Mouse (Mus musculus): ENCODE results near the gene Zfp956. TPM values are rescaled to one million over a fixed set of nuclear protein-coding genes. Genes with fewer than 3 reads are reported as not detected.
"Not testable (repeated sequence)": the region's sequence is repeated elsewhere in the genome, so short reads cannot be mapped to it uniquely, and the experiment has no call there.

The Zfp956 gene
- polyA plus RNA-seq, 1 experiment from 2014 or later: 24.6 TPM

GRCm38 (mm10) chr6:47957816-47958215, 4.6 kb downstream of the Zfp956 start:
- H3K9me3 ChIP-seq (ENCODE audit: control insufficient read depth, low read length): no peaks in the 10 kb centered on the region
- H3K36me3 ChIP-seq (ENCODE audit: control insufficient read depth, insufficient read depth): peaks cover 13% of the 10 kb centered on the region; the same call in 1 of the 2 replicates
- H3K4me3 ChIP-seq (replicated peaks; ENCODE audit: low read length): no peak overlapping the region
- H3K27me3 ChIP-seq (replicated peaks; ENCODE audit: control insufficient read depth, insufficient read depth, low read length): no peaks in the 10 kb centered on the region
- H3K4me2 ChIP-seq (ENCODE audit: low read length): no peak overlapping the region
- no peak overlapping the region for H3K9ac ChIP-seq (replicated peaks; ENCODE audit: low read depth, low read length)
- no peak for ATAC-seq
- no peak overlapping the region for H3K27ac ChIP-seq (ENCODE audit: low read length)
- H3K4me1 ChIP-seq (replicated peaks; ENCODE audit: control insufficient read depth, insufficient read depth, low read length): peaks cover 11% of the 10 kb centered on the region

- no peaks in the 10 kb centered on the region for H3K4me1 ChIP-seq (replicated peaks; ENCODE audit: control insufficient read depth, insufficient read depth, low read length)
- H3K9ac ChIP-seq (replicated peaks; ENCODE audit: low read depth, low read length): no peak overlapping the region
- H3K36me3 ChIP-seq (ENCODE audit: control insufficient read depth, insufficient read depth): peaks cover 28% of the 10 kb centered on the region
- no peaks in the 10 kb centered on the region for H3K27me3 ChIP-seq (replicated peaks; ENCODE audit: control insufficient read depth, insufficient read depth, low read length)
- H3K27ac ChIP-seq (ENCODE audit: low read length): no peak overlapping the region
- H3K9me3 ChIP-seq (ENCODE audit: control insufficient read depth, low read length): no peaks in the 10 kb centered on the region
- no peak overlapping the region for H3K4me3 ChIP-seq (replicated peaks; ENCODE audit: low read length)
- H3K4me2 ChIP-seq (ENCODE audit: low read length): no peak overlapping the region
- no peak for ATAC-seq
- WGBS: 90% methylated on average over 6 of the region's 6 CpGs
Measured at GRCm38 (mm10) chr6:47960685-47961421, 7.7 kb downstream of the Zfp956 start.

DNA sequence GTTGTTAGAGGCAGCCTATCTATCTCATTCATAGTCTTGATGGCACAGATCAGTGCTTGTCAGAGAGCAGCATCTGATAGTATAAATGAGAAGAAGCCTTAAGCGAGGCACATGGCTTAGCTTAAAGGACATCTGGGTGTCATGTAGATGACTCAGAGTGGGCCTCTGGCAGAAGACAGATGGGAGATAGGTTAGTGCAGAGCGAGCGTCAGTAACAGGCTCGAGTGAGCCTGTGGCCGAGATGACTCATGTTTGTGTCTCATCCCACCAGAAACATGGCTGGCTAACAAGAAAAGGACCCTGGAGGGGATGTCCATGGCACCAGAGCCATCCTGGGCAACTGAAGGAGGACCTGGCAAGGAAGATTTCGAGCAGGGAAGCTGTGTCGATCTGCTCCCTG, 9.9 kb downstream of the Zfp956 start:
- H3K27ac ChIP-seq (ENCODE audit: low read length): no peak overlapping the region
- H3K9me3 ChIP-seq (ENCODE audit: control insufficient read depth, low read length): no peaks in the 10 kb centered on the region
- ATAC-seq: no peak
- H3K4me2 ChIP-seq (ENCODE audit: low read length): no peak overlapping the region
- H3K4me1 ChIP-seq (replicated peaks; ENCODE audit: control insufficient read depth, insufficient read depth, low read length): no peaks in the 10 kb centered on the region
- WGBS: 94% methylated on average over 7 of the region's 7 CpGs
- H3K4me3 ChIP-seq (replicated peaks; ENCODE audit: low read length): no peak overlapping the region
- no peak overlapping the region for H3K9ac ChIP-seq (replicated peaks; ENCODE audit: low read depth, low read length)
- H3K27me3 ChIP-seq (replicated peaks; ENCODE audit: control insufficient read depth, insufficient read depth, low read length): no peaks in the 10 kb centered on the region
- peaks cover 25% of the 10 kb centered on the region for H3K36me3 ChIP-seq (ENCODE audit: control insufficient read depth, insufficient read depth)

- not testable (repeated sequence) for H3K9ac ChIP-seq (replicated peaks; ENCODE audit: low read depth, low read length); H3K4me2 ChIP-seq (ENCODE audit: low read length); ATAC-seq; H3K4me3 ChIP-seq (replicated peaks; ENCODE audit: low read length); H3K4me1 ChIP-seq (replicated peaks; ENCODE audit: control insufficient read depth, insufficient read depth, low read length); H3K27ac ChIP-seq (ENCODE audit: low read length); H3K9me3 ChIP-seq (ENCODE audit: control insufficient read depth, low read length); H3K27me3 ChIP-seq (replicated peaks; ENCODE audit: control insufficient read depth, insufficient read depth, low read length)
- 93% methylated on average over 1 of the region's 1 CpGs for WGBS
- peaks cover 15% of the 10 kb centered on the region for H3K36me3 ChIP-seq (ENCODE audit: control insufficient read depth, insufficient read depth)
Measured at GRCm38 (mm10) chr6:47968166-47968565, 15.0 kb downstream of the Zfp956 start.

- Histone ChIP-seq H3K4me2 (ENCODE audit: low read length) (no peak overlapping the region), H3K27ac (ENCODE audit: low read length) (no peak overlapping the region), H3K4me1 (replicated peaks; ENCODE audit: control insufficient read depth, insufficient read depth, low read length) (no peaks in the 10 kb centered on the region), H3K27me3 (replicated peaks; ENCODE audit: control insufficient read depth, insufficient read depth, low read length) (no peaks in the 10 kb centered on the region), H3K9me3 (ENCODE audit: control insufficient read depth, low read length) (no peaks in the 10 kb centered on the region), H3K4me3 (replicated peaks; ENCODE audit: low read length) (no peak overlapping the region), H3K36me3 (ENCODE audit: control insufficient read depth, insufficient read depth) (no peaks in the 10 kb centered on the region), H3K9ac (replicated peaks; ENCODE audit: low read depth, low read length) (no peak overlapping the region)
- 94% methylated on average over 1 of the region's 1 CpGs for WGBS
- ATAC-seq: no peak
Measured at GRCm38 (mm10) chr6:47974599-47974998, 21.4 kb downstream of the Zfp956 start.

DNA sequence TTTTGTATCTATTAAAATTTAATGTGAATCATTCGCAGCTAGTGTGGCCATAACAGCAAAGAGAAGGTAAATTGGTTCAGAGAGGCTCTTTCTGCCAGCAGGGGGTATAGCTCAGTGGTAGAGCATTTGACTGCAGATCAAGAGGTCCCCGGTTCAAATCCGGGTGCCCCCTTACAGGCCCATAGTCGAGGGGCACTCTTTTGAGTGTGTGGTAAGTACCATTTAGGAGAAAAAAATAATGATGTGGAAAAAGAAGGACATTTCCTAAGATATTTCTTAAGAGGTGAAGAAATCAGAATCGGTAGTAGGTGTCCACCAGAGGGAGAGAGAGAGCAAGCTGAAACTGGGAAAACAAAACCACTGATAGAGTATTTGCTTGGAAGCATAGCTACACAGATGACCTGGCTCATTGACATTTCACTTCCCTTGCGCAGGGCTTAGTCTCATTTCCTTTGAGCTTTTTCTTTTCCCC, 25.7 kb downstream of the Zfp956 start:
- 20% methylated on average over 6 of the region's 6 CpGs for WGBS
- no peak overlapping the region for H3K27ac ChIP-seq (ENCODE audit: low read length)
- H3K4me2 ChIP-seq (ENCODE audit: low read length): no peak overlapping the region
- H3K4me3 ChIP-seq (replicated peaks; ENCODE audit: low read length): no peak overlapping the region
- 0 out of 2 replicates have a peak, but pooled peaks cover 2% of the 10 kb centered on the region for H3K9me3 ChIP-seq (ENCODE audit: control insufficient read depth, low read length)
- no peaks in the 10 kb centered on the region for H3K4me1 ChIP-seq (replicated peaks; ENCODE audit: control insufficient read depth, insufficient read depth, low read length)
- H3K9ac ChIP-seq (replicated peaks; ENCODE audit: low read depth, low read length): no peak overlapping the region
- peak; percentile 64 for ATAC-seq
- H3K27me3 ChIP-seq (replicated peaks; ENCODE audit: control insufficient read depth, insufficient read depth, low read length): no peaks in the 10 kb centered on the region
- H3K36me3 ChIP-seq (ENCODE audit: control insufficient read depth, insufficient read depth): no peaks in the 10 kb centered on the region

GRCm38 (mm10) chr6:47983936-47984335, 30.7 kb downstream of the Zfp956 start:
- H3K4me1 ChIP-seq (replicated peaks; ENCODE audit: control insufficient read depth, insufficient read depth, low read length): no peaks in the 10 kb centered on the region
- ATAC-seq: no peak
- 0 out of 2 replicates have a peak, but pooled peaks cover 2% of the 10 kb centered on the region for H3K9me3 ChIP-seq (ENCODE audit: control insufficient read depth, low read length)
- H3K36me3 ChIP-seq (ENCODE audit: control insufficient read depth, insufficient read depth): no peaks in the 10 kb centered on the region
- H3K27me3 ChIP-seq (replicated peaks; ENCODE audit: control insufficient read depth, insufficient read depth, low read length): no peaks in the 10 kb centered on the region
- H3K27ac ChIP-seq (ENCODE audit: low read length): no peak overlapping the region
- WGBS: 11% methylated on average over 2 of the region's 2 CpGs
- H3K4me3 ChIP-seq (replicated peaks; ENCODE audit: low read length): no peak overlapping the region
- H3K9ac ChIP-seq (replicated peaks; ENCODE audit: low read depth, low read length): no peak overlapping the region
- no peak overlapping the region for H3K4me2 ChIP-seq (ENCODE audit: low read length)

- ATAC-seq: no peak
- H3K9ac ChIP-seq (replicated peaks; ENCODE audit: low read depth, low read length): no peak overlapping the region
- WGBS: 94% methylated on average over 9 of the region's 9 CpGs
- no peaks in the 10 kb centered on the region for H3K36me3 ChIP-seq (ENCODE audit: control insufficient read depth, insufficient read depth)
- H3K4me3 ChIP-seq (replicated peaks; ENCODE audit: low read length): no peak overlapping the region
- no peak overlapping the region for H3K27ac ChIP-seq (ENCODE audit: low read length)
- no peaks in the 10 kb centered on the region for H3K27me3 ChIP-seq (replicated peaks; ENCODE audit: control insufficient read depth, insufficient read depth, low read length)
- H3K9me3 ChIP-seq (ENCODE audit: control insufficient read depth, low read length): no peaks in the 10 kb centered on the region
- H3K4me2 ChIP-seq (ENCODE audit: low read length): no peak overlapping the region
- no peaks in the 10 kb centered on the region for H3K4me1 ChIP-seq (replicated peaks; ENCODE audit: control insufficient read depth, insufficient read depth, low read length)
Measured at GRCm38 (mm10) chr6:47995661-47996060, 42.5 kb downstream of the Zfp956 start.

- no peak for ATAC-seq
- Histone ChIP-seq H3K4me1 (replicated peaks; ENCODE audit: control insufficient read depth, insufficient read depth, low read length) (no peaks in the 10 kb centered on the region), H3K4me3 (replicated peaks; ENCODE audit: low read length) (no peak overlapping the region), H3K27ac (ENCODE audit: low read length) (no peak overlapping the region), H3K9me3 (ENCODE audit: control insufficient read depth, low read length) (no peaks in the 10 kb centered on the region), H3K36me3 (ENCODE audit: control insufficient read depth, insufficient read depth) (no peaks in the 10 kb centered on the region), H3K9ac (replicated peaks; ENCODE audit: low read depth, low read length) (no peak overlapping the region), H3K4me2 (ENCODE audit: low read length) (no peak overlapping the region), H3K27me3 (replicated peaks; ENCODE audit: control insufficient read depth, insufficient read depth, low read length) (no peaks in the 10 kb centered on the region)
- 61% methylated on average over 8 of the region's 8 CpGs for WGBS
Measured at GRCm38 (mm10) chr6:48010727-48011126, 57.5 kb downstream of the Zfp956 start.

All from forebrain, embryonic 16.5 days (tissue).